Mouse (Mus musculus): ENCODE data around the gene Ddr1. TPM values are rescaled to one million over a fixed set of nuclear protein-coding genes. Genes with fewer than 3 reads are reported as not detected.

The Ddr1 gene
- 50.6 and 54.1 TPM in 2 replicates for polyA plus RNA-seq (2014; fragmentation: Nextera tagmentation; extraction: Ambion mirVana)

DNA sequence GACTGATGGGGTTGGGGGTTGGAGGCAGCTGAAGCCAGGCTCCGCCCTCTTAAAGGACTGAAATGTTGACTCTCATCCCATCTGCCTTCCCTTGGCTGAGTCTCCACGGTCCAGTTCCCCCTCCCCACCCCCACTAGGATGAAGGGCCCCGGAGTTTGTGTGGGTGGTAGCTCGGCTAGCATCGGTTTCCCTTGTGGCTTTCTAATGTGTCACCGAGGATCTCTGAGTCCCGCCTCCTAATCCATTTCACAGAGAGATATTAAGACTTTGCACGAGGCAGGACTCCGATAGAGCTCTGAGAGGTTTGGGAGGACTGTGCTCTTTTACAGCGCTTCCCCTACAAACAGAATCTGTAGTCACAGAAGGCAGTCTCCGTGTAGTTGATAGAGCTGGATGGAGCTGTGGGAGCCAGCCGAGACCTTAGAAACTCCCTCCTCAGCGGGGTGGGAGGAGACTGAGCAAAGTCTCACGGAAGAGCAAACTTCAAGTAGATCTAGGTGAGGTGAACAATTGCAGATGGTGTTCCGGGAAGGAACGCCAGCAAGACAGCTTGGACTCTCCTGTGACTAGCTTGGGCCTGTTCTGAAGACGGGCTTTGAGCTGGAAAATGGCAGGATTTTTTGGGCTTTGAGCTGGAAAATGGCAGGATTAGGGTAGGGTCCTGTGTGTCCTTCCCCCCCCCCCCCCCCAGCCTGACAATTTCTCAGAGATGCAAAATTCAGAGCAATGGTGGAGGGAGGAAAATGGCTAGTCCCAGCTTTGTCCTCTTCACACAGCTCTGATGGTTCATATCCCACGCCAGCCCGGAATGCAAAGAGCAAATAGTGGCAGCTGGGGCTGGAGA lies at the start of gene Ddr1:
Ddr1 (minus strand) TSS at position 1 of the 844 bp plus-strand sequence.
- DNase-seq (ENCODE audit: low spot score): peak; percentile 88
- no peaks in the 10 kb centered on the region for H3K27me3 ChIP-seq (replicated peaks; ENCODE audit: control insufficient read depth, insufficient read depth, low read length)
- peak within 1 kb of the TSS; percentile 88 for H3K27ac ChIP-seq (replicated peaks; ENCODE audit: low read depth, low read length)
- peak; percentile 12; the same call in 1 of the 2 replicates for ATAC-seq (ENCODE audit: low read depth)
- peaks cover 40% of the 10 kb centered on the region for H3K4me1 ChIP-seq (ENCODE audit: control insufficient read depth, insufficient read depth, low read length)
- H3K9me3 ChIP-seq (ENCODE audit: control insufficient read depth, low read length): no peaks in the 10 kb centered on the region
- H3K4me2 ChIP-seq (ENCODE audit: low read depth, low read length): peak within 1 kb of the TSS; percentile 56
- WGBS: 9% methylated on average over 19 of the region's 19 CpGs
- H3K36me3 ChIP-seq (ENCODE audit: control insufficient read depth, insufficient read depth, low read length): no peaks in the 10 kb centered on the region
- H3K4me3 ChIP-seq (ENCODE audit: low read depth, low read length): peak within 1 kb of the TSS; percentile 35
- peak within 1 kb of the TSS; percentile 62 for H3K9ac ChIP-seq (ENCODE audit: low read depth, low read length)

GRCm38 (mm10) chr17:35753668-35754067 lies 49.2 kb upstream of the Ddr1 start:
- DNase-seq (ENCODE audit: low spot score): no peak
- H3K9ac ChIP-seq (ENCODE audit: low read depth, low read length): no peak overlapping the region
- no peak for ATAC-seq (ENCODE audit: low read depth)
- H3K9me3 ChIP-seq (ENCODE audit: control insufficient read depth, low read length): no peaks in the 10 kb centered on the region
- H3K27me3 ChIP-seq (replicated peaks; ENCODE audit: control insufficient read depth, insufficient read depth, low read length): no peaks in the 10 kb centered on the region
- H3K4me2 ChIP-seq (ENCODE audit: low read depth, low read length): no peak overlapping the region
- H3K36me3 ChIP-seq (ENCODE audit: control insufficient read depth, insufficient read depth, low read length): no peaks in the 10 kb centered on the region
- H3K27ac ChIP-seq (replicated peaks; ENCODE audit: low read depth, low read length): no peak overlapping the region
- H3K4me1 ChIP-seq (ENCODE audit: control insufficient read depth, insufficient read depth, low read length): no peaks in the 10 kb centered on the region
- 95% methylated on average over 7 of the region's 7 CpGs for WGBS
- H3K4me3 ChIP-seq (ENCODE audit: low read depth, low read length): no peak overlapping the region

- no peak for ATAC-seq (ENCODE audit: low read depth)
- H3K4me3 ChIP-seq (ENCODE audit: low read depth, low read length): no peak overlapping the region
- peak; percentile 54 for DNase-seq (ENCODE audit: low spot score)
- H3K27ac ChIP-seq (replicated peaks; ENCODE audit: low read depth, low read length): no peak overlapping the region; the same call in 1 of the 2 replicates
- WGBS: 44% methylated on average over 7 of the region's 7 CpGs
- H3K4me1 ChIP-seq (ENCODE audit: control insufficient read depth, insufficient read depth, low read length): no peaks in the 10 kb centered on the region
- H3K27me3 ChIP-seq (replicated peaks; ENCODE audit: control insufficient read depth, insufficient read depth, low read length): no peaks in the 10 kb centered on the region
- H3K36me3 ChIP-seq (ENCODE audit: control insufficient read depth, insufficient read depth, low read length): no peaks in the 10 kb centered on the region
- H3K9ac ChIP-seq (ENCODE audit: low read depth, low read length): no peak overlapping the region
- no peaks in the 10 kb centered on the region for H3K9me3 ChIP-seq (ENCODE audit: control insufficient read depth, low read length)
- H3K4me2 ChIP-seq (ENCODE audit: low read depth, low read length): no peak overlapping the region
These were observed 47.9 kb upstream of the Ddr1 start for GRCm38 (mm10) chr17:35752221-35752811.

- no peak for ATAC-seq (ENCODE audit: low read depth)
- H3K27me3 ChIP-seq (replicated peaks; ENCODE audit: control insufficient read depth, insufficient read depth, low read length): no peaks in the 10 kb centered on the region
- H3K9me3 ChIP-seq (ENCODE audit: control insufficient read depth, low read length): no peaks in the 10 kb centered on the region
- H3K4me3 ChIP-seq (ENCODE audit: low read depth, low read length): no peak overlapping the region
- no peak overlapping the region for H3K4me2 ChIP-seq (ENCODE audit: low read depth, low read length)
- no peaks in the 10 kb centered on the region for H3K4me1 ChIP-seq (ENCODE audit: control insufficient read depth, insufficient read depth, low read length)
- 65% methylated on average over 10 of the region's 10 CpGs for WGBS
- DNase-seq (ENCODE audit: low spot score): no peak
- no peak overlapping the region for H3K9ac ChIP-seq (ENCODE audit: low read depth, low read length)
- H3K27ac ChIP-seq (replicated peaks; ENCODE audit: low read depth, low read length): no peak overlapping the region
- no peaks in the 10 kb centered on the region for H3K36me3 ChIP-seq (ENCODE audit: control insufficient read depth, insufficient read depth, low read length)
These were observed 45.3 kb upstream of the Ddr1 start for GRCm38 (mm10) chr17:35749685-35750084.

- Histone ChIP-seq H3K4me3 (ENCODE audit: low read depth, low read length) (no peak overlapping the region), H3K27me3 (replicated peaks; ENCODE audit: control insufficient read depth, insufficient read depth, low read length) (no peaks in the 10 kb centered on the region), H3K4me1 (ENCODE audit: control insufficient read depth, insufficient read depth, low read length) (no peaks in the 10 kb centered on the region), H3K36me3 (ENCODE audit: control insufficient read depth, insufficient read depth, low read length) (no peaks in the 10 kb centered on the region), H3K27ac (replicated peaks; ENCODE audit: low read depth, low read length) (no peak overlapping the region), H3K4me2 (ENCODE audit: low read depth, low read length) (no peak overlapping the region), H3K9me3 (ENCODE audit: control insufficient read depth, low read length) (no peaks in the 10 kb centered on the region), H3K9ac (ENCODE audit: low read depth, low read length) (no peak overlapping the region)
- ATAC-seq (ENCODE audit: low read depth) (no peak), DNase-seq (ENCODE audit: low spot score) (no peak)
- WGBS: 95% methylated on average over 2 of the region's 2 CpGs
These were observed 39.9 kb upstream of the Ddr1 start for GRCm38 (mm10) chr17:35744361-35744760.

- no peaks in the 10 kb centered on the region for H3K36me3 ChIP-seq (ENCODE audit: control insufficient read depth, insufficient read depth, low read length)
- WGBS: 68% methylated on average over 3 of the region's 3 CpGs
- no peak overlapping the region for H3K9ac ChIP-seq (ENCODE audit: low read depth, low read length)
- ATAC-seq (ENCODE audit: low read depth) (no peak), DNase-seq (ENCODE audit: low spot score) (no peak)
- H3K9me3 ChIP-seq (ENCODE audit: control insufficient read depth, low read length): no peaks in the 10 kb centered on the region
- no peaks in the 10 kb centered on the region for H3K4me1 ChIP-seq (ENCODE audit: control insufficient read depth, insufficient read depth, low read length)
- H3K27me3 ChIP-seq (replicated peaks; ENCODE audit: control insufficient read depth, insufficient read depth, low read length): no peaks in the 10 kb centered on the region; the same call in 1 of the 2 replicates
- no peak overlapping the region for H3K4me3 ChIP-seq (ENCODE audit: low read depth, low read length)
- H3K27ac ChIP-seq (replicated peaks; ENCODE audit: low read depth, low read length): no peak overlapping the region
- no peak overlapping the region for H3K4me2 ChIP-seq (ENCODE audit: low read depth, low read length)
These were observed 38.5 kb upstream of the Ddr1 start for GRCm38 (mm10) chr17:35742948-35743347.

- Histone ChIP-seq H3K4me3 (ENCODE audit: low read depth, low read length) (no peak overlapping the region), H3K4me1 (ENCODE audit: control insufficient read depth, insufficient read depth, low read length) (no peaks in the 10 kb centered on the region), H3K9ac (ENCODE audit: low read depth, low read length) (no peak overlapping the region), H3K4me2 (ENCODE audit: low read depth, low read length) (no peak overlapping the region), H3K27ac (replicated peaks; ENCODE audit: low read depth, low read length) (no peak overlapping the region), H3K9me3 (ENCODE audit: control insufficient read depth, low read length) (no peaks in the 10 kb centered on the region), H3K36me3 (ENCODE audit: control insufficient read depth, insufficient read depth, low read length) (no peaks in the 10 kb centered on the region), H3K27me3 (replicated peaks; ENCODE audit: control insufficient read depth, insufficient read depth, low read length) (no peaks in the 10 kb centered on the region; the same call in 1 of the 2 replicates)
- ATAC-seq (ENCODE audit: low read depth) (no peak), DNase-seq (ENCODE audit: low spot score) (no peak)
- WGBS: 73% methylated on average over 9 of the region's 9 CpGs
These were observed 37.3 kb upstream of the Ddr1 start for GRCm38 (mm10) chr17:35741589-35742226.

GRCm38 (mm10) chr17:35740276-35740880 lies 36.0 kb upstream of the Ddr1 start:
- Histone ChIP-seq H3K27me3 (replicated peaks; ENCODE audit: control insufficient read depth, insufficient read depth, low read length) (no peaks in the 10 kb centered on the region; the same call in 1 of the 2 replicates), H3K9me3 (ENCODE audit: control insufficient read depth, low read length) (no peaks in the 10 kb centered on the region), H3K27ac (replicated peaks; ENCODE audit: low read depth, low read length) (no peak overlapping the region), H3K4me1 (ENCODE audit: control insufficient read depth, insufficient read depth, low read length) (no peaks in the 10 kb centered on the region), H3K4me2 (ENCODE audit: low read depth, low read length) (no peak overlapping the region), H3K4me3 (ENCODE audit: low read depth, low read length) (no peak overlapping the region), H3K9ac (ENCODE audit: low read depth, low read length) (no peak overlapping the region), H3K36me3 (ENCODE audit: control insufficient read depth, insufficient read depth, low read length) (no peaks in the 10 kb centered on the region)
- 72% methylated on average over 5 of the region's 5 CpGs for WGBS
- DNase-seq (ENCODE audit: low spot score) (no peak), ATAC-seq (ENCODE audit: low read depth) (no peak)

All from embryonic facial prominence, embryonic 14.5 days (tissue).